In the genomic region with DNA sequence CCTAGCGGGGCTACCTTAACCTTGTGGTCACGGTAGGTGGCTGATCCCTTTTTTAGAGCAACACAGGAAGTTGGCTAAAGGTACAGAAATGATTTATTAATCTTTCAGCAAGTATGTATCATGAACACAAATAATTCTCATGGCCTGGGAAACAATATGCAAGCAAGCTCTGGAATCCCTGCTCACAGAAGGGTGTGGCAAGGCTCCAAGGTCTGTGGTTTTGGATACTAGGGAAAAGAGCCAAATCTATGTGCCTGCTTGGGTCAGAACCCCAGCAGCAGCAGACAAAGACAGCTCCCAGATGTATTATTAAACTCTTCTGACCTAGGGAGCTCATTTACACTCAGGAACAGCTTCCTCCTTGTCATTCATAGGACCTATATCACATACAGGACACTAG, we compare ENCODE assay signal across 20 mouse cellular contexts. TPM values are rescaled to one million over a fixed set of nuclear protein-coding genes. Genes with fewer than 3 reads are reported as not detected.
A peak's percentile ranks its signal among the peaks of the same experiment; 100 is the strongest.
DNase-seq lines count a peak whose midpoint lies in the region; ATAC-seq lines count a peak whose summit lies in the region.
"Had no signal": no experiment of that assay in that cellular context is flagged by ENCODE, and none has a peak within 500 bp of the region (broad histone marks: within the 10 kb centered on the region; RNA-seq: fewer than 3 reads in every experiment).

No protein-coding gene starts in this region.

- no peak overlapping the region for H3K4me3 ChIP-seq in limb, embryonic 15.5 days
- H3K4me3 ChIP-seq: heart, adult 2 months; liver, embryonic 13.5 days; midbrain, embryonic 13.5 days; myocyte; stomach, embryonic 15.5 days had no signal

- H3K9ac ChIP-seq in limb, embryonic 15.5 days: no peak overlapping the region
- H3K9ac ChIP-seq: liver, embryonic 13.5 days; midbrain, embryonic 13.5 days; stomach, embryonic 15.5 days had no signal

- H3K4me2 ChIP-seq in limb, embryonic 15.5 days: no peak overlapping the region
- H3K4me2 ChIP-seq: liver, embryonic 13.5 days; midbrain, embryonic 13.5 days; stomach, embryonic 15.5 days had no signal

- no peaks in the 10 kb centered on the region for H3K27me3 ChIP-seq in limb, embryonic 15.5 days
- H3K27me3 ChIP-seq: liver, embryonic 13.5 days; midbrain, embryonic 13.5 days; stomach, embryonic 15.5 days had no signal

- H3K27ac ChIP-seq in limb, embryonic 15.5 days: peak overlapping the region; percentile 33; the same call in 1 of the 2 replicates
- H3K27ac ChIP-seq: heart, adult 2 months; liver, embryonic 13.5 days; midbrain, embryonic 13.5 days; stomach, embryonic 15.5 days had no signal

- peak; percentile 56 for DNase-seq in ovary, adult 18-20 months (ENCODE audit: low spot score)
- no peak for DNase-seq in ovary, postnatal 14 days (ENCODE audit: low spot score)
- peak; percentile 56 for DNase-seq in adrenal gland, postnatal 10 days
- DNase-seq in urinary bladder, postnatal 10 days (ENCODE audit: low spot score): no peak
- no peak for DNase-seq in layer of hippocampus, adult 11-12 months (ENCODE audit: low spot score)
- no peak for DNase-seq in spleen, postnatal 4 days (ENCODE audit: low spot score in 2 of 2)
- DNase-seq: cerebellum, adult 18-20 months; gastrocnemius, postnatal 10 days; heart, adult 2 months; kidney, adult 9 months; kidney, postnatal 4 days; liver, embryonic 13.5 days; thymus, adult 2 months had no signal

- peaks cover 10% of the 10 kb centered on the region for H3K4me1 ChIP-seq in limb, embryonic 15.5 days
- H3K4me1 ChIP-seq: liver, embryonic 13.5 days; midbrain, embryonic 13.5 days; stomach, embryonic 15.5 days had no signal

- WGBS in limb, embryonic 15.5 days: 56% methylated on average over 2 of the region's 2 CpGs

- no peak; the same call in 1 of the 2 replicates for ATAC-seq in limb, embryonic 15.5 days (ENCODE audit: insufficient number of reproducible peaks, low FRiP score, low TSS enrichment, low read depth)
- ATAC-seq: midbrain, embryonic 13.5 days had no signal

- no peaks in the 10 kb centered on the region for H3K9me3 ChIP-seq in limb, embryonic 15.5 days
- H3K9me3 ChIP-seq: liver, embryonic 13.5 days; midbrain, embryonic 13.5 days; stomach, embryonic 15.5 days had no signal

- H3K36me3 ChIP-seq in limb, embryonic 15.5 days: peaks cover 18% of the 10 kb centered on the region

RNA-seq across cellular contexts. Expression of a gene that starts 22.7 kb away (rescaled TPM):
- total RNA-seq in adrenal gland, postnatal 10 days (2021): 100 to 1,000 TPM; 159 to 179 TPM
- 644 and 669 TPM in 2 replicates for polyA plus RNA-seq in limb, embryonic 15.5 days (2015; fragmentation: Nextera tagmentation; extraction: Ambion mirVana)

RNA-seq across cellular contexts. Expression of a gene that starts 40.1 kb away (rescaled TPM):
- total RNA-seq in adrenal gland, postnatal 10 days (2021): 1 to 10 TPM; 1.8 to 2.5 TPM
- 0.63 and 2.2 TPM in 2 replicates for polyA plus RNA-seq in limb, embryonic 15.5 days (2015; fragmentation: Nextera tagmentation; extraction: Ambion mirVana)
- total RNA-seq: gastrocnemius, postnatal 10 days; heart, adult 2 months; megakaryocyte progenitor cell, adult 5-6 weeks; MEL; neutrophil, adult 5-6 weeks had no signal
- polyA plus RNA-seq: liver, embryonic 13.5 days had no signal

RNA-seq across cellular contexts. Expression of a gene that starts 59.2 kb away (rescaled TPM):
- total RNA-seq in adrenal gland, postnatal 10 days (2021): 10 to 100 TPM; 11.9 to 14.2 TPM
- 20.1 and 21.3 TPM in 2 replicates for polyA plus RNA-seq in limb, embryonic 15.5 days (2015; fragmentation: Nextera tagmentation; extraction: Ambion mirVana)

Comparison
In these comparisons a context has a peak if more than half of its experiments do, and no peak if none do; other contexts are left out.
1. DNase-seq: peak in ovary, adult 18-20 months (single experiment) and adrenal gland, postnatal 10 days (single experiment); none in ovary, postnatal 14 days (single experiment), urinary bladder, postnatal 10 days (single experiment), layer of hippocampus, adult 11-12 months (single experiment) and spleen, postnatal 4 days (0 of 2).